Mouse (Mus musculus) neural tube, embryonic 12.5 days (tissue): ENCODE measurements around the gene Rhcg. TPM values are rescaled to one million over a fixed set of nuclear protein-coding genes. Genes with fewer than 3 reads are reported as not detected.
A peak's percentile ranks its signal among the peaks of the same experiment; 100 is the strongest.

Experiments used
- ATAC-seq: fragments of 200-750 bp; cut with Nextera tagmentation; 2 replicates; pipeline ENCODE4 v1.8.0; 2017; ENCODE audit warnings: low read depth, mild to moderate bottlenecking, moderate TSS enrichment, moderate library complexity; ENCODE audit not compliant: low FRiP score
- H3K27ac ChIP-seq: fragments of 300-500 bp; sonication (generic); 2 replicates; pipeline ENCODE4 v1.5.1; 2016
- H3K27me3 ChIP-seq: fragments of 300-500 bp; sonication (generic); replicated peaks from 2 replicates; pipeline ENCODE4 v1.6.1; 2016; ENCODE audit warnings: mild to moderate bottlenecking
- H3K36me3 ChIP-seq: fragments of 300-500 bp; sonication (generic); 2 replicates; pipeline ENCODE4 v1.6.1; 2016; ENCODE audit warnings: mild to moderate bottlenecking
- H3K4me1 ChIP-seq: fragments of 300-500 bp; sonication (generic); 2 replicates; pipeline ENCODE4 v1.6.1; 2016
- H3K4me2 ChIP-seq: fragments of 300-500 bp; sonication (generic); replicated peaks from 2 replicates; pipeline ENCODE4 v1.6.1; 2016; ENCODE audit warnings: mild to moderate bottlenecking
- H3K4me3 ChIP-seq: fragments of 300-500 bp; sonication (generic); 2 replicates; pipeline ENCODE4 v1.5.1; 2016
- H3K9ac ChIP-seq: fragments of 300-500 bp; sonication (generic); 2 replicates; pipeline ENCODE4 v1.6.1; 2016; ENCODE audit warnings: mild to moderate bottlenecking
- H3K9me3 ChIP-seq: fragments of 300-500 bp; sonication (generic); 2 replicates; pipeline ENCODE4 v1.6.1; 2016; ENCODE audit warnings: mild to moderate bottlenecking
- WGBS: fragments of 180-500 bp; shearing (Covaris S2); methylation state at CpG from one replicate; pipeline ENCODE4 v1.1.7; 2016; 5-methylcytosine and 5-hydroxymethylcytosine counted together
- polyA plus RNA-seq: library from polyadenylated mRNA; unstranded; fragments of >200 nt; fragmentation: Nextera tagmentation; extraction: Ambion mirVana; gene quantifications from 2 replicates; pipeline ENCODE4 v1.2.1, GENCODE M21; 2016

Gene Rhcg
- 3.3 and 3.6 TPM in 2 replicates for polyA plus RNA-seq

DNA sequence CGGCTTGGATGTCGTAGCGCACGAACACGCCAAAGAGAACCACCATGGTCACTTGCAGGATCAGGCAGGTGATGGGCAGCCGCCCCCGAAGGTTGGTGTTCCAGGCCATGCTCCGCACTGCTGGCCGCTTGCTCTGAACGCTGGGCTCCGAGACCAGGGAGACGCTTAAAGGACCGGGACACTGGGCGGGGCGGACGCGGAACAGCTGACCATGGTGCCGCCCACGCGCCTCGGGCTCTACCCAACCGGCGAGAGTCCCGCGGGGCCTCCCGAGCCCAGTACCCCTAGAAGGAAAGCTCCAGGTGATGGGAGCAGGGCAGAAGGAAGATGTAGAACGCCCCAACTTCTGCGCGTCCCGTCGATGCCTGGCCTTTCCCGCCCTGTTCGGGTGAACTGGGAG, at the start of gene Rhcg:
Gene Rhcg, minus strand, starts transcription at position 240 of the 400 bp plus-strand sequence.
- no peaks in the 10 kb centered on the region for H3K9me3 ChIP-seq
- 0 out of 2 replicates have a peak, but pooled peaks cover 7% of the 10 kb centered on the region for H3K4me1 ChIP-seq
- H3K9ac ChIP-seq, result no peak within 1 kb of the TSS
- H3K36me3 ChIP-seq, result no peaks in the 10 kb centered on the region
- no peak within 1 kb of the TSS for H3K27ac ChIP-seq
- peak within 1 kb of the TSS; percentile 22; the same call in 1 of the 2 replicates for H3K4me3 ChIP-seq
- H3K27me3 ChIP-seq, result peaks cover 42% of the 10 kb centered on the region
- H3K4me2 ChIP-seq, result peak within 1 kb of the TSS; percentile 50
- 7% methylated on average over 33 of the region's 33 CpGs for WGBS
- ATAC-seq, result no peak

DNA sequence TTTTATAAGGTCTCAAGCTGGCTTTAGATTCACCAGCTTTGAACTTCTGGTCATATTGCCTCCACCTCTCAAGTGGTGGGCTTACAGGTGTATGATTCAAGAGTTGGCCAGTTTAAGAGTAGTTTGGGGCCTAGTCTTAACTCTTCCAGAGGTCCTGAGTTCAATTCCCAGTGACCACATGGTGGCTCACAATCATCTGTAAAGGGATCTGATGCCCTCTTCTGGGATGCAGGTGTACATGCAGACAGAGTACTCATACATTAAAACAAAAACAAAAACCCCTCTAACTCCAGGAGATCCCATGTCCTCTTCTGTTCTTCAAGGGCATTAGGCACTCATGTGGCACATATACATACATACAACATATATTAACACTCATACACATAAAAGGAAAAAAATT, 49.2 kb upstream of the Rhcg start:
- Histone ChIP-seq H3K27me3 (no peaks in the 10 kb centered on the region), H3K4me1 (peaks cover 9% of the 10 kb centered on the region; the same call in 1 of the 2 replicates), H3K27ac (no peak overlapping the region), H3K9me3 (no peaks in the 10 kb centered on the region), H3K36me3 (peaks cover 33% of the 10 kb centered on the region), H3K9ac (no peak overlapping the region), H3K4me2 (no peak overlapping the region), H3K4me3 (no peak overlapping the region)
- ATAC-seq, result no peak

DNA sequence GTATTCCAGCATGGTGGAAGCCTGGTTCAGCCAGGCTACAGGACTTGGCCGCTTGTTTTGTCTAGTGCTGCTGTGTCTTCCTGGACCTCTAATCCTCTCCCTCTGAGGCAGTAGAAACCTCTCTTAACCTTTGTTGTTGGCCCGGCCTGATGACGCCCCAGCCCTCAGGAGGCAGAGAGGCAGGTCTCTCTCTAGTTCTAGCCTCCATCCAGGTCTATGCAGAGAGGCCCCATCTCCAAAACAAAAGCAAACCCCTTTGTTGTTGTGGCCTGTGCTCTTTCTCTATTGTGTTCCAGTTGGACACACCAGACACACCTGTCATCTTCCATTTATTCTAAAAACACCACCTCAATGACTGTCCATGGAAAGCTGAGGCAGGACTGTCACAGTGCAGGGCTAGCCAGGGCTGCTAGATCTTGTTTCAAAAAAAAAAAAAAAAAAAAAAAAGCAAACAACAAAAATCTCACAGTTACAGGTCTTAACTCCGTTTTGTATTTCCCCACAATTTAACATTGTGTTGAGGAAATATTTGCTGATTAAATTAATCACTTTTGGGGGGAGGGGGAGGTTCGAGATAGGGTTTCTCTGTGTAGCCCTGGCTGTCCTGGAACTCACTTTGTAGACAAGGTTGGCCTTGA, 43.9 kb upstream of the Rhcg start:
- H3K9ac ChIP-seq, result peak overlapping the region; percentile 80
- no peak overlapping the region for H3K27ac ChIP-seq
- H3K36me3 ChIP-seq, result peaks cover 2% of the 10 kb centered on the region; the same call in 1 of the 2 replicates
- peak overlapping the region; percentile 92 for H3K4me3 ChIP-seq
- no peak for ATAC-seq
- H3K4me1 ChIP-seq, result peaks cover 27% of the 10 kb centered on the region
- no peaks in the 10 kb centered on the region for H3K9me3 ChIP-seq
- 19% methylated on average over 5 of the region's 5 CpGs for WGBS
- peak overlapping the region; percentile 99 for H3K4me2 ChIP-seq
- H3K27me3 ChIP-seq, result no peaks in the 10 kb centered on the region

DNA sequence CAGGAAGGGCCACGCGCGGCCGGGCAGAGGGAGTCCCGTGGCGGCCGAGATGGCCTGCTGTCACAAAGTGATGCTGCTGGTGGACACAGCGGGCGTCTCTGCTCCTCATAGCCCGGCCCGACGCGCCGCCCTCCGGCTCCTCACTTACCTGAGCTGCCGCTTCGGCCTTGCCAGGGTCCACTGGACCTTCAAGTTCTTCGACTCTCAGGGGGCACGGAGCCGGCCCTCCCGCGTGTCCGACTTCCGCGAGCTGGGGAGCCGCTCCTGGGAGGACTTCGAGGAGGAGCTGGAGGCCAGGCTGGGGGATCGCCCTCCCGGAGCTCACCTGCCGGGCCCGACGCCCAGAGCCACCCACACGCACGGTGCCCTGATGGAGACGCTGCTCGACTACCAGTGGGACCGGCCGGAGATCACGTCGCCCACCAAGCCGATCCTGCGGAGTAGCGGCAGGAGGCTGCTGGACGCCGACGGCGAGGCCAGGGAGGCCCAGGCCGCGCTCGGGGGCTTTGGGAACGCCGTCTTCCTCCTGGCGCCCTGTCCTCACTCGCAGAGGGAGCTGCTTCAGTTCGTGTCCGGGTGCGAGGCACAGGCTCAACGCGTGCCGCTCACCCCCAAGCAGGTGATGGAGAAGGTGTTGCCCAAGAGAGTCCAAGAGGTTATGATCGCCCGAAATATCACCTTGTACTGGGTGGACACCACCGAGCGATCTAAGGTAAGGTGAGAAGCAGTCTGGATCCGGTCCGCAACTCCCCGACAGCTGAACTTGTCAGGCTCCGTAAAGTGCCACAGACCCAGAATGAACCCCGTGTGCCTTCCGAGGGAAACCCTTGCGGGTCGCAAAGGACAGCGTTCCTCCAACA, 43.1 kb upstream of the Rhcg start:
- Histone ChIP-seq H3K9ac (peak overlapping the region; percentile 80), H3K27ac (no peak overlapping the region), H3K4me1 (peaks cover 27% of the 10 kb centered on the region), H3K4me3 (peak overlapping the region; percentile 92), H3K36me3 (peaks cover under 1% of the 10 kb centered on the region; the same call in 1 of the 2 replicates), H3K4me2 (peak overlapping the region; percentile 99), H3K27me3 (no peaks in the 10 kb centered on the region), H3K9me3 (no peaks in the 10 kb centered on the region)
- ATAC-seq, result peak; percentile 23
- WGBS, result 1% methylated on average over 73 of the region's 73 CpGs

DNA sequence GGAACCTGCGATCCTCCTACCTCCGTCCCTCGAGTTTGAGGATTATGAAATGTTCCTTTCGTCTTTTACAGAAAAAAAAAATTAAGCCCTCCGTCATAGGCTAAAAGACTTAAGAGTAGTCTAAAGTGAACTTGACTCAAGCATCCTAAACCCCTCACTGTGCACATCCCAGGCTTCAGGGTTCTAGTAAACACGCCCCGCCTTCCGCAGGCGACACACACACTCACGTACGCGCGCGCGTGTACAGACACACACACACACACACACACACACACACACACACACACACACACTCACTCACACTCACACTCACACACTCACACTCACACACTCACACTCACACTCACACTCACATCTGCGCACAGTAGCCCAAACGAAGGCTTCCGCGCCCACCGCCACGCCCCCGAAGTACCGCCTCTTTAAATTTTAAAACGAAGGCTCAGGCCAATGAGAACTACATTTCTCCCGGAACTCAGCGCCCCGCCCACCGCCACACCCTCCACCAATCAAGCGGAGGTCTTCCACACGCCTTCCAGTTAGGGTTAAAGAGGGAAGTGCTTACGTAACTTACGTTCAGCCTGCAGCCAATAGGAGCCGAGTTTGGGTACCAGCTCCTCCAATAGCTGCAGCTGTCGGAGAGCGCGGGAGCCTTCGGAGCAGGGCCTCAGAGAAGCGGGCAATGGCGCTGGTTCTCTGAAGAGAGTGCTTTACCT, 42.3 kb upstream of the Rhcg start, which contains the start of gene Ticrr:
Gene Ticrr, plus strand, starts transcription at position 619 of the 713 bp plus-strand sequence.
- H3K4me1 ChIP-seq, result peaks cover 27% of the 10 kb centered on the region
- WGBS, result under 1% methylated on average over 39 of the region's 39 CpGs
- peak within 1 kb of the TSS; percentile 92 for H3K4me3 ChIP-seq
- H3K27ac ChIP-seq, result no peak within 1 kb of the TSS
- no peaks in the 10 kb centered on the region for H3K36me3 ChIP-seq
- no peaks in the 10 kb centered on the region for H3K27me3 ChIP-seq
- peak within 1 kb of the TSS; percentile 99 for H3K4me2 ChIP-seq
- H3K9ac ChIP-seq, result peak within 1 kb of the TSS; percentile 80
- peak; percentile 100 for ATAC-seq
- no peaks in the 10 kb centered on the region for H3K9me3 ChIP-seq

DNA sequence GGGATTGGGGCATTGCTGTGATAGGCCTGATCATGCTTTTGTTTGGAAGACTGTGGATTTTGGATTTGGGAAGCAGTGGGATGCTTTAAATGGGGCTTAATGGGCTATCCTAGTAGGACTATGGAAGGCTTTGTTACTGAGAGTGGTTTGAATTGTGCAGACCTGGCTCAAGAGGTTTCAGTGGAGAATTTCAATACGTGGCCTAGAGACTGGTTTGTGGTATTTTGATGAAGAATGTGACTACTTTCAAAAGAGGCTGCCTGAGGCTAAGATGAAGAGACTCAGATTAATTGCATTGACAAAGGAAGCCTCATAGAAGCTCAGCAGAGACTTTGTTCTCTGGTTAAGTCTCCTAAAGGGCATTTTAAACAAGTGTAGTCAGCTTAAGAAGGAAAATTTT, 37.1 kb upstream of the Rhcg start:
- Histone ChIP-seq H3K9me3 (no peaks in the 10 kb centered on the region), H3K27ac (no peak overlapping the region), H3K9ac (no peak overlapping the region), H3K27me3 (no peaks in the 10 kb centered on the region), H3K4me2 (no peak overlapping the region), H3K4me1 (peaks cover 6% of the 10 kb centered on the region), H3K4me3 (no peak overlapping the region), H3K36me3 (no peaks in the 10 kb centered on the region)
- 30% methylated on average over 1 of the region's 1 CpGs for WGBS
- ATAC-seq, result no peak

DNA sequence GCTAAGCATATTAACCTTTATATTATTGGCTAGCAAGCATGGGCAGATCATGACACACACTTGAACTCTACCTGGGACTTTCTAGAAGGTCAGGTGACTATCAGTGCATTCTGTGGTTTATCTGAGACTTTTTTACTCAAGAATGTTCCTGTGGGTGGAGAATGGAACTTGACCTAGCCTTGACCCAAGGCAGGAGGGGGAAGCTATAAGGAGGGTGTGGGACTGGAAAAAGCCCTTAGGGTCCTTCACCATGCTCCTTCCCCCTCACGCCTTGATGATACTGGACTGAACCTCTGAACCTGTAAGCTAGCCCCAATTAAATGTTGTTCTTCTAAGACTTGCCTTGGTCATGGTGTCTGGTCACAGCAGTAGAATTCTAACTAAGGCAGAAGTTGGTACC, 36.7 kb upstream of the Rhcg start:
- Histone ChIP-seq H3K27me3 (no peaks in the 10 kb centered on the region), H3K4me3 (no peak overlapping the region), H3K36me3 (no peaks in the 10 kb centered on the region), H3K27ac (no peak overlapping the region), H3K9me3 (no peaks in the 10 kb centered on the region), H3K4me2 (no peak overlapping the region), H3K9ac (no peak overlapping the region), H3K4me1 (peaks cover 2% of the 10 kb centered on the region)
- ATAC-seq, result no peak
- WGBS, result 87% methylated on average over 1 of the region's 1 CpGs

DNA sequence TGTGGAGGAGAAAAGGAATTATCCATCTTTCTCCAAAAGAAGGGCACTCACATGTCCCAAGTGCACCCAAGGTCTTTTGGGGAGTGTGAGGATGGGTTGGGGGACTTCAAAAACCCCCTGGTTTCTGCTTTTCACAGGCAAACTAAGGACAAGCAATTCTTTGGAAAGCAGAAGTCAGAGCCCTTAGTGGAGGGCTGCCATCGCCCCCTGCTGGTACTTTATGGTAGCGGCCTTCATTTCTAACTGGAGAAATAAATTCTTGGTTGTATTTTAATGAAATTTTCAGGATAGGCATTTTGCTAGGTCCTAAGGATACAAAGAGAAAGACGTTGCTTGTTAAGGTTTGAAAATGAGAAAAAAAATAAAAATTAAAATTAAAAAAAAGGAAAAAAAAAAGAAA, 31.5 kb upstream of the Rhcg start:
- Histone ChIP-seq H3K9me3 (no peaks in the 10 kb centered on the region), H3K4me3 (no peak overlapping the region), H3K36me3 (no peaks in the 10 kb centered on the region), H3K4me1 (no peaks in the 10 kb centered on the region), H3K27ac (no peak overlapping the region), H3K4me2 (no peak overlapping the region), H3K9ac (no peak overlapping the region), H3K27me3 (no peaks in the 10 kb centered on the region)
- ATAC-seq, result no peak
- WGBS, result 9% methylated on average over 3 of the region's 3 CpGs

DNA sequence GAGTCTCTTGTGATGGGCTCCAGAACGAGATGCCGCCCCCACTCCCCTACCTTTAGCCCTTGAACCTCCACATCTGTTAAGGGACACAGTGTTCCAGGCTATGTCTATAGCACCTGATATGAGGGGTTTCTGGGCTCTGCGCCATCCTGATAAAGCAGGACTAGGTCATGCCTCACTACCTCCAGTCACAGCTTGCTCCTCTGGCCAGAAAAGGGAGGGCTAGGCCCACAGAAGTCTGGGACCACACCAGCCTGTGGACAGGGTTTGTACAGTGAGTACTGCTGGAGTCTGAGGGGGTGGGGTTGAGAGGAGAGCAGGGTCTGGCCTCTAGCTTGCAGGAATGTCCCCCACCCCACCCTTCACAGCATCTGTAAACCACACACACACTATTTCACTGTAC, 29.8 kb upstream of the Rhcg start:
- Histone ChIP-seq H3K4me1 (no peaks in the 10 kb centered on the region), H3K27ac (no peak overlapping the region), H3K9ac (no peak overlapping the region), H3K4me2 (no peak overlapping the region), H3K9me3 (no peaks in the 10 kb centered on the region), H3K27me3 (no peaks in the 10 kb centered on the region), H3K36me3 (no peaks in the 10 kb centered on the region), H3K4me3 (no peak overlapping the region)
- ATAC-seq, result no peak
- 94% methylated on average over 3 of the region's 3 CpGs for WGBS

DNA sequence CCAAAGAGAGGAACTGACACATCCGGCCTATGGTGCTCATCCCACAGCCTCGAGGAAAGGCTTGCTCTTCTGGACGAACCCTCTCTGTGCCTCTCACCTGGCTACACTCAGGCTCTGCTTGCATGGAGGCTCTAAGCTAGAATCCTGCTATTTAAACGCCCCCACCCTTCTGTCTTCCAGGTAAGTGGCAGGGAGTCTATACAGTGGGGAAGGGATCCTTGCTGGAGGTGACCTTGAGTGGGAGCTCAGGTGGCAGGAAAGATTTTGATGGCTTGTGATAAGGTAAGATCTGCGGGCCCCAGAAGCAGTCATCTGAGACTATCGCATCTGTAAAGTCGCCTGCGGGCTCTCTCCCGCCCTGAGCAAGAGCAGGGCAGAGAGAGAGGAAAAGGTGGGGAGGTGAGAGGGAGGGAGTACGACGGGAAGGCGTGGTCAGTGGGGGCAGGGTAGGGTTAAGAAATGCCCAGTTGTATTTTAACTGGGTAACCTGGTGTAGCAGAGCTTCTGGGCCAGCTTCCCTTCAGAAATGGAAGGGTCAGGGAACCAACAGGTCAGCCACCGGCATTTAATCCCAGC, 14.4 kb upstream of the Rhcg start:
- no peaks in the 10 kb centered on the region for H3K9me3 ChIP-seq
- no peak overlapping the region for H3K27ac ChIP-seq
- WGBS, result 29% methylated on average over 13 of the region's 13 CpGs
- no peak for ATAC-seq
- H3K4me1 ChIP-seq, result no peaks in the 10 kb centered on the region
- H3K4me3 ChIP-seq, result no peak overlapping the region
- no peak overlapping the region for H3K9ac ChIP-seq
- H3K4me2 ChIP-seq, result no peak overlapping the region
- no peaks in the 10 kb centered on the region for H3K27me3 ChIP-seq
- H3K36me3 ChIP-seq, result no peaks in the 10 kb centered on the region

DNA sequence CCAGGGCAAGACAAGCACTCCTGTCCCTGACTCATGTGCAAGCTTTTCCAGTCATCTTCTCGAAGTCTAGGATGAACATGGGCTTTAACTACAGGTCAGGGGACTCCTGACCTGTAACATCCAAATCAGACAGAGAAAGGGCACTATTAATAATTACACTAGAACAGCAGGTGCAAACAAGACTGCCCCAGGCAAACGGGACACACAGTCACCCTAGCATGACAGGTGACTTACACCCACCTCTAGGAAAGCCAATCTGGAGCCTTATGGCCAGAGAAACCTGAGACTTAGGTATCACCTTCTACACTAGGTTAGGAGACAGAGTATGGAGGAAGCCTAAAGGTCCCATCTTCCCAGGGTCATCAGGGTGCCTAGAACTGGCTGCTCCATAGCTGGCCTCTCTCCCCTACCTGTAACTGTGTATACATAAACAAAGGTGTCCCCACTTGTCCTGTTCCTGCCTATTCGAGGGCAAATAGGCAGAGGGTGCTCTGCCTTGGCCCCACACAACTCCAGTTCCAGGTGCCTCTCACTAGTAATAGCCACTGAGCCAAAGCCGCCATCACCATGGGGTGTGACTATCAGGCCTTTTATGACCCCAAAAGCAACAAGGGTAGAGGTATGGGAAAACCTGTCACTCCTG, 10.9 kb upstream of the Rhcg start:
- WGBS, result 68% methylated on average over 4 of the region's 4 CpGs
- H3K4me3 ChIP-seq, result no peak overlapping the region
- ATAC-seq, result no peak

More for the DNA sequence above, 10.9 kb upstream of the Rhcg start:
- H3K4me1 ChIP-seq, result no peaks in the 10 kb centered on the region
- H3K36me3 ChIP-seq, result no peaks in the 10 kb centered on the region
- H3K4me2 ChIP-seq, result no peak overlapping the region
- no peak overlapping the region for H3K27ac ChIP-seq
- H3K9me3 ChIP-seq, result no peaks in the 10 kb centered on the region
- no peaks in the 10 kb centered on the region for H3K27me3 ChIP-seq
- no peak overlapping the region for H3K9ac ChIP-seq
